Mouse (Mus musculus): ENCODE results near the gene Dhx36. TPM values are rescaled to one million over a fixed set of nuclear protein-coding genes. Genes with fewer than 3 reads are reported as not detected.
A peak's percentile ranks its signal among the peaks of the same experiment; 100 is the strongest.

Dhx36 gene
- polyA plus RNA-seq, 1 experiment from 2014 or later: 49.0 TPM

DNA sequence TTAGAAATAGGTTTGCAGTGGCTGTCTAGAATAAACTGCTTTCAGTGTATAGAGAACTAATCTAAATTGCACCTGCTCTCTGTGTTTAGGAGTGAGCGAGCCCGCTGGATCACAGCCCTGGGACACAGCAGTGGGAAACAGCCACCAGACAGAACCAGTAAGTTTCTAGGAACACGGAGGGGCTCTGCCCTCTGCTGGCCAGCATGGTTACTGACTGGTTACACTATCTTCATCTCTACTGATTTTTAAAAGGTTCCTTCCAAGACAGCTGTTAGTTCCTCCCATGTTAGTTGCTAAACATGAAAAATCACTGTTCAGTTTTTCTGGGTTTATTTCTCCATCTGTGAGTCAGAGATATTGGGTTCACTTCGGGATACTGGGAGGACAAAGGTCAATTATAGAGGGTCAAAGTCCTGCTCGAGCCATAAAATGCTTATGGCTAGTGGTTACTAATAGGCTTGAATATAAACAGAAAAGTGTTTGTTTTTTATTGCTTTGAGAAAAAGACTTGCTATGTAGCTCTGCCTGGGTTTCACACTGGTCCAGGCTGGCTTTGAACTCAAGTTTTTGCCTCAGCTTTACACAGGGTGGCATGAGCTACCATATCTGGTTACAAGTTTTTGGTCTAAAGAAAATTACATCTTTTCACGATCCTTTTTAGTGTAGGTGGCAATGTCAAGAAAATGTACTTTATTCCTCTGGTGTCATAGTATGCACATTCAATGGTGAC, 48.4 kb downstream of the Dhx36 start:
- peaks cover 29% of the 10 kb centered on the region for H3K36me3 ChIP-seq
- H3K9ac ChIP-seq: no peak overlapping the region
- 0 out of 2 replicates have a peak, but pooled peaks cover 4% of the 10 kb centered on the region for H3K4me1 ChIP-seq
- ATAC-seq (ENCODE audit: insufficient number of reproducible peaks, insufficient read depth, low FRiP score, low TSS enrichment): no peak
- H3K4me3 ChIP-seq: no peak overlapping the region
- H3K9me3 ChIP-seq: no peaks in the 10 kb centered on the region
- no peaks in the 10 kb centered on the region for H3K27me3 ChIP-seq
- no peak overlapping the region for H3K4me2 ChIP-seq (replicated peaks)
- 43% methylated on average over 6 of the region's 6 CpGs for WGBS
- H3K27ac ChIP-seq: no peak overlapping the region

DNA sequence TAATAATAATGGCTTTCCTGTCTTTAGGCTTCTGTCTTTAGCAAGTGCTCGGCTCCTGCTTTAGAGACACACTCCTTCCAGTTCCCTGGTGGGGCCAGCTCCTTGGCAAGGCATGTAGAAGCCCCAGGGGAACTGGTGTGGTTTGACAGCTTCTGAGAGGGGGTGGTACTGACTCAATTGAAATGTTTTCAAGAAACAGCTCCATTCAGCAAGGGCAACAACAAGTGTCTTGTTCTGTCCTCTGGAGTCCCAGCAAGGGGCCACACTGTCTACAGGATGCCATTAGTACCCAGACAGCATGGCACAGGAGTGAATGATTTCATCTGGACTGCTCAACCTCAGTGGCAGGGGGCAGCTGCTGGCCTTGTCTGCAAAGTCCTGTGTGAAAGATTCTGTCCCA, 51.0 kb downstream of the Dhx36 start:
- WGBS: 30% methylated on average over 1 of the region's 1 CpGs
- Histone ChIP-seq H3K36me3 (peaks cover 11% of the 10 kb centered on the region), H3K4me3 (no peak overlapping the region), H3K27me3 (no peaks in the 10 kb centered on the region), H3K4me1 (0 out of 2 replicates have a peak, but pooled peaks cover 4% of the 10 kb centered on the region), H3K27ac (0 out of 2 replicates have a peak overlapping the region, but pooled peaks have one; percentile 36), H3K9ac (no peak overlapping the region), H3K9me3 (no peaks in the 10 kb centered on the region), H3K4me2 (replicated peaks) (no peak overlapping the region)
- no peak for ATAC-seq (ENCODE audit: insufficient number of reproducible peaks, insufficient read depth, low FRiP score, low TSS enrichment)

DNA sequence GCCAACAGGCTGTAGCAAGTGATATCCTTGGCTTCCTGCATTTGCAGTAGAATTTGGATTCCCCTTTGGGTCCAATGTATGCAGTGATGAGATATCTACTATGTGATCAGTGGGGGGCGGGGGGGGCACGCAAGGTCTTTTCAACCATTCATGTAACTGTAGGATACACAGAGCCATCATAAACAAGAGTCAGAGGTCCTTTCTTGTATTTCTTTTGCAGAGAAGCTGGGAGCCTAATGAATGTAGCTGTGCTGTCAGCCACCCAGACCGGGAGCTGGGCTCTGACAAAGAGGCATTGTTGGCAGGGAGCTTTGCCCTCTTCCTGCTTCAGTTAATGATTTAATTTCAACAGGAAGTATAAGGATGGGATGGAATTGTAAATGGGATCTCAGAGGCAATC, 52.7 kb downstream of the Dhx36 start:
- 0 out of 2 replicates have a peak, but pooled peaks cover 4% of the 10 kb centered on the region for H3K4me1 ChIP-seq
- H3K36me3 ChIP-seq: no peaks in the 10 kb centered on the region
- ATAC-seq (ENCODE audit: insufficient number of reproducible peaks, insufficient read depth, low FRiP score, low TSS enrichment): no peak
- no peaks in the 10 kb centered on the region for H3K27me3 ChIP-seq
- no peak overlapping the region for H3K9ac ChIP-seq
- H3K4me3 ChIP-seq: no peak overlapping the region
- H3K27ac ChIP-seq: 0 out of 2 replicates have a peak overlapping the region, but pooled peaks have one; percentile 30
- 18% methylated on average over 3 of the region's 3 CpGs for WGBS
- no peaks in the 10 kb centered on the region for H3K9me3 ChIP-seq
- H3K4me2 ChIP-seq (replicated peaks): no peak overlapping the region

DNA sequence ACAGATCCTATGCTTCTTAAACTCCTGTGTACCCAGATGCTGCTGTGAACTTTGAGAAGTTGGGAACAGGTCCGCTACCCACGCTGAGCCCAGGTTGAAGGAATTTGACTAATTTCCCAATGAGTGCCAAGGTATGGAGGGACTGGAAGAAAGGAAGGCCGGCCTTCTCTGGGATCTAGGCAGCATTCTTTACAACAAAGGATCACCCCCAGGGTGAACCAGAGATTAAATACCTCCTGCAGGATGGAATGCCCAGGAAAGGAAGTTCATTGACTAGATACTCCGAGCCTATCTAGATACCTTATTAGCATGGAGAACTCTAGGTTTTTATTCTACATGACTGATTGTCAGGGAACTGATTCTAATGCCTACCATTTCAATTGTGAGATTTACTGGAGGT, 53.8 kb downstream of the Dhx36 start:
- no peaks in the 10 kb centered on the region for H3K27me3 ChIP-seq
- ATAC-seq (ENCODE audit: insufficient number of reproducible peaks, insufficient read depth, low FRiP score, low TSS enrichment): no peak
- 42% methylated on average over 4 of the region's 4 CpGs for WGBS

DNA sequence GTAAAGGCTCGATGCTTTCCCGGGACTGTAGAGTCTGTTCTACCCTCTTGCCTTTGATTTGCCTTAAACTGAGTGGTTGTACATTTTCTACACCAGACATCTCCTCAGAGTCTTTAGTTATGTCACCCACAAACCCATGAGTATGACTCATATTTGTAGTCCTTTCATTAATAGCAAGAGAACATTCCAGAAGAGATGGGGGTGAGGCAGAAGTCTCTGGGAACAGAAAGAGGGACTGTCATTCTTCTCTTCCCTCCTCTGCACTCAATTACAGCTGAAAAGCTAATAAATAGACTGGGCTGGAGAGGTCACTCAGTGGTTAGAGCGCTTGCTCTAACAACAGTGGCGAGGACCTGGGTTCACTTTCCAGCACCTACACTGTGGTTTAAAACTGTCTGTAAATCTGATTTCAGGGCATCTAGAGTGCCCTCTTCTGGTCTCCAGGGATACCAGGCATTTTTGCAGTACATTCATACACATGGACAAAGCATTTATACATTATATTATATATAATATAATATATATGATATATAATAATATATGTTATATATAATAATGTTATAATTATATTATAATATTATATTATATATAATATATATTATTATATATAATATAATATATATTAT, 56.8 kb downstream of the Dhx36 start:
- Histone ChIP-seq H3K27me3 (no peaks in the 10 kb centered on the region), H3K4me3 (no peak overlapping the region), H3K4me1 (no peaks in the 10 kb centered on the region), H3K27ac (no peak overlapping the region), H3K9me3 (no peaks in the 10 kb centered on the region), H3K4me2 (replicated peaks) (no peak overlapping the region), H3K9ac (no peak overlapping the region), H3K36me3 (no peaks in the 10 kb centered on the region)
- 88% methylated on average over 4 of the region's 4 CpGs for WGBS
- ATAC-seq (ENCODE audit: insufficient number of reproducible peaks, insufficient read depth, low FRiP score, low TSS enrichment): no peak

More for the DNA sequence above, 53.8 kb downstream of the Dhx36 start:
- Histone ChIP-seq H3K36me3 (no peaks in the 10 kb centered on the region), H3K4me2 (replicated peaks) (no peak overlapping the region), H3K9me3 (no peaks in the 10 kb centered on the region), H3K27ac (no peak overlapping the region), H3K9ac (no peak overlapping the region), H3K4me1 (0 out of 2 replicates have a peak, but pooled peaks cover 4% of the 10 kb centered on the region), H3K4me3 (no peak overlapping the region)

DNA sequence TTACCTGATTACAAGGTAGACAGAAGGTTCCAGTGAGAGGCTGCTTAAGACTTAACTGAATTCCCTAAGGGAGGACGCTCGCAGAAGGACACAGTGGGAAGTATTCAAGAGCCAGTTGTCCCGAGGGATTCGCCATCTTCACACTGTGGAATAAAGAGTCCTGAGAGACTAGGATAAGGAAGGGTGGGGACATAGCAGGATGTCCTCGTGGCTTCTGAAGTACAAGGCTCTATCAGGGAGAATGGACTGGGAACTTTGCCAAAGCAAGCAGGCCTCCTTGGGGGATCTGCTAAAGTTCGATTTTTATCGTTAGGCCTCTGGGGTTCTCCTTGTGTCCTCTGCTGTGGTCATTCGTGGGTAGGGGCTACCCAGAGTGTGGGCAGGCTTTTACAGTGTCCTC, 59.7 kb downstream of the Dhx36 start:
- H3K27ac ChIP-seq: no peak overlapping the region
- no peak overlapping the region for H3K9ac ChIP-seq
- no peaks in the 10 kb centered on the region for H3K4me1 ChIP-seq
- H3K4me2 ChIP-seq (replicated peaks): no peak overlapping the region
- H3K9me3 ChIP-seq: no peaks in the 10 kb centered on the region
- no peaks in the 10 kb centered on the region for H3K36me3 ChIP-seq
- no peak overlapping the region for H3K4me3 ChIP-seq
- no peak for ATAC-seq (ENCODE audit: insufficient number of reproducible peaks, insufficient read depth, low FRiP score, low TSS enrichment)
- WGBS: 83% methylated on average over 8 of the region's 8 CpGs
- no peaks in the 10 kb centered on the region for H3K27me3 ChIP-seq

DNA sequence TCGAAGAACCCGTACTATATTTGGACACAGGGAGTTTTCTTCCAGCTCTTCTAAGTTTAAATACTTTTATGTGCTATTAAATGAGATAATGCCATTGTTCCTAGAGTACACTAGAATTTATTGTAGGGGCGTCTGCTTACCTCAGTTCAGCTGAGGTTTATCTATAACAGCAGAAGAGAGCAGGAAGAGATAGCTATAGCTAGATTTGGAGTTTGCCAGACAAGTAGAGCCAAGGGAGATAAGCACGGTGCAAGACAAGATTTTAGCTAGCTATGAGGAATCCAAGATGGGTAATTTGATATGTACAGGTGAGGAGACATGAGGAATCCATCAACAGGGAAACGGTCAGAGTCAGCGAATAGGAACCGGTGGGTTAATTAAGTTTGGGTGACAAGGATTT, 60.5 kb downstream of the Dhx36 start:
- no peak for ATAC-seq (ENCODE audit: insufficient number of reproducible peaks, insufficient read depth, low FRiP score, low TSS enrichment)
- H3K9ac ChIP-seq: no peak overlapping the region
- H3K4me3 ChIP-seq: no peak overlapping the region
- no peaks in the 10 kb centered on the region for H3K27me3 ChIP-seq
- no peaks in the 10 kb centered on the region for H3K9me3 ChIP-seq
- no peak overlapping the region for H3K4me2 ChIP-seq (replicated peaks)
- no peak overlapping the region for H3K27ac ChIP-seq
- no peaks in the 10 kb centered on the region for H3K4me1 ChIP-seq
- no peaks in the 10 kb centered on the region for H3K36me3 ChIP-seq
- 81% methylated on average over 7 of the region's 7 CpGs for WGBS

DNA sequence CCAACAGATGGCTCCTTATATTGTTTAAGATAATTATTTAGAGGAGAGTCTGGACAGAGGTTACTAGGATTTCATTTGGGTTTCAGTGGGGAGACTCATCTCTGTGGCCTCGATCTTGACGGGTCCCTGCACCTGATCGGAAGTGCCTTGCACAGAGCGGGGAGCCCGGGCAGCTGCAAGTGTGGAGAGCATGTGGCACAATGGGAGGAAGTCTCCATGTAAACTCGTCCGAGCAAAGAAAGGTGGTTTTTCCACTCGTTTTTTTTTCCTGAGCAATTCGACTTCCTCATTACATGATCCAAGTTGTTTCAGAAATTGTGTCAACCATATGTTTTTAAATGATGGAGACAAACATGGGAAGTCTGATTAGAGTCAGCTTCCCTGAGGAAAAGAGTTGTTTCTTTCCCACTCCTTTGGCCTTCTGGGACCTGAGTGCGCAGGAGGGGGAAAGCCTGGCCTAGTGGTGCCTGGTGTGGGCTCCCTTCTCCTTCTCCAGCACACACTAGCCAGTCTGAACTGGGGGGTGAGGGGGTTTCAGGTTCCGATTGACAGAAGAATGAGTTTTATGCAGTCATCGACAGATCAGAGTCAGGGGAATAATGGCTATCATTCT, 63.1 kb downstream of the Dhx36 start:
- no peak overlapping the region for H3K9ac ChIP-seq
- no peak overlapping the region for H3K27ac ChIP-seq
- no peaks in the 10 kb centered on the region for H3K27me3 ChIP-seq
- 71% methylated on average over 12 of the region's 12 CpGs for WGBS
- no peaks in the 10 kb centered on the region for H3K9me3 ChIP-seq
- H3K4me3 ChIP-seq: no peak overlapping the region
- H3K36me3 ChIP-seq: no peaks in the 10 kb centered on the region
- ATAC-seq (ENCODE audit: insufficient number of reproducible peaks, insufficient read depth, low FRiP score, low TSS enrichment): no peak
- no peaks in the 10 kb centered on the region for H3K4me1 ChIP-seq
- no peak overlapping the region for H3K4me2 ChIP-seq (replicated peaks)

DNA sequence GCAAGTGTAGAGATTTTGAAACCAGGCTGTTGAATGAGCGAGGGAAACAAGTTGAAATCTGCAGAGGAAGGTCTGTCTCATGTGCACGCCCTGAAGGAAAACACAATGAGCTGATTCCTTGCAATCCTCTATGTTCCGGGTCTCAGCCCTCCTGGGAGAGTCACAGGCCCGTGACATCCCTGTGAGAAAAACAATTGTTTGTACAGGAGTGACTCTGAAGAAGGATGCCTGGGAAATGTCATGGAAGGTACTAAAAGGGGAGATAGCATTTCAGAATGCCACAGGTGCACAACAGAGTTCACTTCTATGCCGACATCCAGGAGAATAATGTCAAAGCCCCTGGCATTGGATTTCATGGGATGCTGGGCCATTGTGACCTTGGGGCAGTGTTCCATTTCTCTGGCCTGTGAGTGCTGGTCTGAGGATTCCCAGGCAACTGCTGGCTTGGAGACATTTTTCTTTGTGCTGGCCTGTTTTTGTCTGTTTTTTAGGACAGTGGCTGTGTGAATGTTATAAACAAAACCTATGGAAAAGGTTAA, 66.3 kb downstream of the Dhx36 start:
- no peak overlapping the region for H3K4me3 ChIP-seq
- no peak overlapping the region for H3K4me2 ChIP-seq (replicated peaks)
- H3K9ac ChIP-seq: no peak overlapping the region
- 27% methylated on average over 5 of the region's 5 CpGs for WGBS
- H3K4me1 ChIP-seq: no peaks in the 10 kb centered on the region
- H3K27me3 ChIP-seq: no peaks in the 10 kb centered on the region
- no peak for ATAC-seq (ENCODE audit: insufficient number of reproducible peaks, insufficient read depth, low FRiP score, low TSS enrichment)
- no peaks in the 10 kb centered on the region for H3K36me3 ChIP-seq
- H3K27ac ChIP-seq: no peak overlapping the region
- H3K9me3 ChIP-seq: no peaks in the 10 kb centered on the region

DNA sequence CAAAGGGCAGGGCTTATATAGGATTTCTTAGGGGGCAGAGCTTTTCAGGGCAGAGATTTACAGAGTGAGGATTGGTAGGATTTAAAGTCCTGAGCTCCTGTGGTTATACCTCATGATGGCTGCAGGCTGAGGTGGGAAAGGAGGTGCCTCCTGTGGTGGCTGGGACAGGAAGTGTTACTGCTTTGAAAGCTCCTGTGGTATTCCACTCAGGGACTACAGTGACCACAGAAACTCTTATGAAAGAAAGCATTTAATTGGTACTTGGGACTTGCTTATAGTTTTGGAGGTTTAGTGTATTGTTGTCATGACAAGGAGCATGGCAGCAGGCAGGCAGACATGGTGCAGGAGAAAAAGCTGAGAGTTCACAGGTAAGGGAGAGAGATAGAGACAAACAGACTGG, 70.9 kb downstream of the Dhx36 start:
- Histone ChIP-seq H3K9me3 (no peaks in the 10 kb centered on the region), H3K4me2 (replicated peaks) (no peak overlapping the region), H3K27ac (no peak overlapping the region), H3K4me1 (no peaks in the 10 kb centered on the region), H3K9ac (no peak overlapping the region), H3K36me3 (no peaks in the 10 kb centered on the region), H3K4me3 (no peak overlapping the region), H3K27me3 (no peaks in the 10 kb centered on the region)
- ATAC-seq (ENCODE audit: insufficient number of reproducible peaks, insufficient read depth, low FRiP score, low TSS enrichment): no peak

DNA sequence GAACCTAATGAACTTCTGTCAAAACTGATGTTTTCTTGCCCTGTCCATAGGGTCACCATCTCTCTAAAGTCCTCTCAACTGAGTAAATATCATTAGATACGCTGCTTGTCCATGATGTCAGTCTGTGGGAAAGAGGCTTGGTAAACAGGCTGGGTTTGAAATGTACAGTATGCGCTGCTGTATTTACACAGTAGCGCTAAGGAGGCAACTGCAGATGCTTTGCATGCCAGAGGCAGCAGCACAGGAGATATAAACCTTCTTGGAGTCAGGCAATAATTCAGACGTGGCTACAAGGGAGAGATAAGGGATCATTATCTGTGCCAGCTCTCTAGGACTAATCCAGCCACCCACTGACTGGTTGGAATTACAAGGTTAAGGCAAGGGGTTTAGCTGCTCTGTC, 73.1 kb downstream of the Dhx36 start:
- no peak overlapping the region for H3K9ac ChIP-seq
- no peaks in the 10 kb centered on the region for H3K9me3 ChIP-seq
- no peaks in the 10 kb centered on the region for H3K27me3 ChIP-seq
- no peaks in the 10 kb centered on the region for H3K36me3 ChIP-seq
- H3K4me3 ChIP-seq: no peak overlapping the region
- H3K4me1 ChIP-seq: no peaks in the 10 kb centered on the region
- no peak overlapping the region for H3K27ac ChIP-seq
- ATAC-seq (ENCODE audit: insufficient number of reproducible peaks, insufficient read depth, low FRiP score, low TSS enrichment): no peak
- 67% methylated on average over 4 of the region's 4 CpGs for WGBS
- no peak overlapping the region for H3K4me2 ChIP-seq (replicated peaks)

Data from embryonic facial prominence, embryonic 12.5 days (tissue).